Mouse (Mus musculus): ENCODE measurements at regions not wholly inside any gene's neighbourhood (a gene's known extent, or its start where the extent isn't known, plus 50 kb on each side); places are given as distances from the start of the nearest gene placed in this dataset.

DNA sequence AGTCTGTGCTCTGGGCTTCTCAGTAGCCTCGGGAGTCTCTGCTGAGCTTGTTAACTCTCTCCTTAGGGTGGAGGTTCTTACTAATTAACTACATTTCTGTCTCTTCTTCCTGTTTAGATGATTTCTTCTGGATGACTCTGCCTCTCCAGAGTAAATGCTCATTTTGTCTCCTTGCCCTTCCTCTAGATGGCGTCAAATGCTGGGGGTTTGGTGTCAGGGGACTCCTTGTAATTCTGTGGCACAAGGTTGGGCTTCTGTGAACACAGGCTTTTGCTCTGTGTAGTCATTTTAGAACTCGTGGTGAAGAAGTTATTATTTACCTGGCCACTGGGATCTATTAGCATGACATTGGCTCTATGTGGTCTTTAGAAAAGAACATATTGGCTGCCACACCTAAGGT lies 298.4 kb downstream of the Ndfip2 start:
- DNase-seq: no peak

DNA sequence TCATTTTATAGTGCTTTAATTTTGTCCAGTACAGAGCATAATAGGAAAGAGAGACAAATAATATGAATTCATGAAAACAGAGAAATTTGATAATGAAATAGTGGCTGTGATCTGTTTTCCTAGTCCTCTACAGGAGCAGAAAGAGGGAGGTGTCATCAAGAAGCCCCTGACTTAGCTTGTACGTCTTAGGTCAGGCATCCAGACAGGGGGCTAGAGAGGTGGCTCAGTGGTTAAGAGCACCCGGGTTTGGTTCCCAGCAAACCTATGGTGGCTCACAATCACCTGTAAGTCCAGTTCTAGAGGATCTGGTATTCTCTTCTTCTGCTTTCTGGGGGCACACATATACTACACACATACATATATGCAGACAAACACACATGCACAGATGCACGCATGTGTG lies 285.7 kb downstream of the Ndfip2 start:
- no peak for DNase-seq

DNA sequence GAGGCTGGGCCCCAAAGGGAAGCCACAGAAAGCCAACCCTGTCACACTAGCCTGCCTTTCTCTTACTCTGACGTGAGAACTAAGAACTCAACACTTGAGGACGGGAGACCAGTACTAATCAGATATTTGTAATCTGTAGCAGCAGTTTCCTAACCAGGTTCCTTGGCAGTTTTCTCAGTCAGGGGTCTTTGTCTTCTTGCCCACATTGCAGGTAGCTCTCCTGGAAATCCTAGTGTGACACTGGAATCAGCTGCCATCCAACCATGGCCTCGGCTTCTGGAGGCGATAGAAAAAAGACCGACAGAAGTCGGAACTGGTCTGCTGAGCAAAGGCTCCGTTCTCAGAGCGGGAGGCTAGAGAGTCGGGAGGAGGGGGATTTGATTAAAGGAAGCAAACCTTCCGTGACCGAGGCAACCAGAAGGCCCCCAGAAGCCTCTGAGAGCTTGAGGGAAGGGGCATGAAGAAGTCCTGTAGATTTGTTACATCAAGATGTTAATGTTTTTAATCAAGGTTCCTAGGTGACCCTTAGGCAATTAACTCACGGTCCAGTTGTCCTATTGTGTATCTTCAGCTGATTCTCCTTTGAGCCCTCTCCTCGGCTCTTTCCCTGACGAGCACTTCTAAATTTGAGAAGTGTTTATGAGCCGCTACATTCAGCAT lies 284.2 kb downstream of the Ndfip2 start:
- no peak for DNase-seq

DNA sequence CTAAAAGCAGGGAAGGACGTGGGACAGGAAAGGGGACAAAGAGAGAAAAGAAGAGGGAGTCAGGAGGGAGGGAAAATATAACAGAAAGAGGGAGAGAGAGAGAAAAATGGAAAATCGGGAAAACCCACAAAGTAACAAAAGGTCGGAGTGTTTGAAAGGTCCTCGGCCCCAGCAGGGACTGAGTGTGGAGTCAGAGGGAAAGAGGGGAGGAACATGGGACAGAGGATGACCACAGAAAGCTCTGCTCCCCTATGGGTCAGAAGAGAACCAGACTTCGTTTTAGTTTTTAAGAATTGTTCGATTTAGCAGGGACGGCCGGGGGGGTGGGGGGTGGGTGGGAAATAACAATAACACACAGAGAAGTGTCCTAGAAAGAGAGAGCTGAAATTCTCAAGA lies 283.7 kb downstream of the Ndfip2 start:
- no peak for DNase-seq

DNA sequence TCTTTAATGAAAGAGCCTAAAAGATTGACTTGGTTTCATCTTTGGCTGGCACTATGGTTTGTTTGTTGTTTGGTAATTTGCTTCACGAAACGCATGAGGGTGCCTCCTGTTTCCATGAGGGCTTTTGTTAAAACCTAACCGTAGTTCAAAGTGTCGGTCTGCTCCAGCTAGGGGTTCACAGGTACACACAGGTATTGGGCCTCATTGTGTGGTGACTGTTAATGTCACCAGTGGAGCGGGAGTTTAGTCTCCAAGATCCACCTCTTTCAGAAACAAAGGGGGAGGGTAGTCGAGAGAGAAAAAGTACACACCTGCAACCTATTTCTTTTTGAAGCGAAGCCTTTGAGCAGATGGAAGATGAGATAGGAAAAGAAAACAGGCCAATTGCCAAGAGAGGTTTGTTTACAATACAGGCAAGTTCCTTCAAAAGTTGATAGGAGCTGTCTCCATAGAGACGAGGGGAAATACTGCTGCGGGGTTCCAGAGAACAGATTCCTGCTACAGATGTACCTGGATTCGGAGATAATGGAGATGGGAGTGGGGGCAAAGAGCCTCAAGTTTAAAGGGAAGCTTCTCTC lies 273.9 kb downstream of the Ndfip2 start:
- DNase-seq: no peak

DNA sequence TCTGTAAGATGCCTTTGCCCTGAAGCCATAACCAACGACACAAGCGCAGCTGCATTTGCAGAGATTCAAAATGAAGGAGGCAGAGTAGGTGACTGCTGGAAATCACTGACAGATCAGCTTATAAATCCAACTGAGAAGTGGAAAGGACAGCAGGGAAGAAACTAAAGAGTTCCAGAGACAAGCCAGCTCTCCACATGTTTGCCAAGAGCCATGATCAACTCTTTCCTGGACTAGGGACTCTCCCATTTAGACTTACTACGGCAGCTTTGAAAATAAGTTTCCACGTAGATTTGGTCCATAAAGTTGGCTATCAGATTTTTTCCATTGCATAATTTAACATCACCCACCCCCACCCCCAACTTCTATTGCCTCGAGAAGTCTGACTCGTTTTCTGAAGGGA lies 269.7 kb downstream of the Ndfip2 start:
- DNase-seq: no peak

DNA sequence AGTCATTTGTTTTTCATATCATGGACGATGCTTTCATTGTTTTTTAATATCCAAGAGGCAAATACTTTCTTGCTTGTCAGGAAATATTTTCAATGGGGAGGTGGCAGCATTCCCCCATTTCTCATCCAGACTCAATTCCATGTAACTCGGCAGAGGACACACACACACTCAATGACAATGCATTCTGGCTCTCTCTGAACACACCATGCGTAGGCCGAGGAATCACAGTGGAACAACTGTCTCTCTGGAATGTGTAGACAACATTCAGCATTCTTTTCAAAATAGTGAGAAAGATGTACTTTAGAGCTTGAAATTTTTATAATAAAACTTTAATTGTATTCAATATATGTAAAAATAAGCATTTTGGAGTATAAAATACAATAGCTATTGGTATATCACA lies 265.5 kb downstream of the Ndfip2 start:
- no peak for DNase-seq

DNA sequence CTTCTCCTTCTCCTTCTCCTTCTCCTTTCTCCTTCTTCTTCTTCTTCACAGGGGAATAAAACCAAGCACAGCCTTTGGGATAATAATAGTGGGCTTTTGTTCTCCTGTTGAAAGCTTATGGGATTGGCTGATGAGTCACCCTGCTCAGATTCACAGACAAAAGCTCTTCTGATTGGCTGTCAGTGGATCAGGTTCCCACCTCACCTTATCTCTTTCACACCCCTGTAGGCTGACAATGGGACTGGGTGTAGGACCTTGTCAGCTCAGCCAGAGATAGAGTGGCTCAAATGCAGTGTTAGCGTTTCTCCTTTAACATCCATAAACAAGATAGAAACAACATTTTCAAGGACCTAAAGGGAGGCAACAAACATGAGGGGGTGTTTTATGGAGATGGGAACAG lies 263.9 kb downstream of the Ndfip2 start:
- DNase-seq: no peak

DNA sequence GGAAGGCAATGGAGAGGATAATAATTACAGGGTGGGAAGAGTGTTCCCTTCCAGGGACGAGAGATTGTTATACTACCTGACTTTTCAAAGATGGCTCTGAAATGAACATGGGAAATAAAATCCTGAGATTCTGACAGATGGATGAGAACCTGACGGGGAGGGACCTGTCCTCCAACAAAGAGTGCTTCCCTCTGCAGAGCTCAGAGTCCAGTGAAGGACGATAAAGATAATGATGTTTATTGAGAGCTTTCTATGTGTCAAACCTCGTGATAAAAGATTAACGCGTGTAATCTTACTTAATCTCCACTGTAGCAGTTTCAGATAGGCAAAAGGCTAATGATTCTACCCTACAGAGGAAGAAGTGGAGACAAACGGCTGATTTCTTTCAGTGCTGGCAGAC lies 260.3 kb downstream of the Ndfip2 start:
- DNase-seq: no peak

DNA sequence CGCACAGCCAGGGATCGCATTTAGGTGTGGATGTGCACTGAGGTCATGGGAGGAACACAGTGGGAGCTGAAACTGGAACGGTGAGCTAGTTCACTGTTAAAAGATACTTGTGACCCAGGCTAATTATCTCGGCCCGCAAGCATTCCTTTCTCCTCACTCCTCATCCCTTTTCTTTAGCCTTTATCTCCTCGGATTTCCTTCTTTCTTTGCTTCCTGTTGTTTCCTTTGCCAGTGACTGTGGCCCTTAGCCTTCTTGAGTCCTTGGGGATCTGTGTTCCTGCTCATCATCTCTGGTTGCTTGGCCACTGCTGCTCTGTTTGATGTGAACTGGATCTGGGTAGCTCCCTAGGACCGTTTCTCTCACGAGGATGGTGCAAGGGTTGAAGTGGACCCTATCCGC lies 256.0 kb downstream of the Ndfip2 start:
- DNase-seq: no peak

DNA sequence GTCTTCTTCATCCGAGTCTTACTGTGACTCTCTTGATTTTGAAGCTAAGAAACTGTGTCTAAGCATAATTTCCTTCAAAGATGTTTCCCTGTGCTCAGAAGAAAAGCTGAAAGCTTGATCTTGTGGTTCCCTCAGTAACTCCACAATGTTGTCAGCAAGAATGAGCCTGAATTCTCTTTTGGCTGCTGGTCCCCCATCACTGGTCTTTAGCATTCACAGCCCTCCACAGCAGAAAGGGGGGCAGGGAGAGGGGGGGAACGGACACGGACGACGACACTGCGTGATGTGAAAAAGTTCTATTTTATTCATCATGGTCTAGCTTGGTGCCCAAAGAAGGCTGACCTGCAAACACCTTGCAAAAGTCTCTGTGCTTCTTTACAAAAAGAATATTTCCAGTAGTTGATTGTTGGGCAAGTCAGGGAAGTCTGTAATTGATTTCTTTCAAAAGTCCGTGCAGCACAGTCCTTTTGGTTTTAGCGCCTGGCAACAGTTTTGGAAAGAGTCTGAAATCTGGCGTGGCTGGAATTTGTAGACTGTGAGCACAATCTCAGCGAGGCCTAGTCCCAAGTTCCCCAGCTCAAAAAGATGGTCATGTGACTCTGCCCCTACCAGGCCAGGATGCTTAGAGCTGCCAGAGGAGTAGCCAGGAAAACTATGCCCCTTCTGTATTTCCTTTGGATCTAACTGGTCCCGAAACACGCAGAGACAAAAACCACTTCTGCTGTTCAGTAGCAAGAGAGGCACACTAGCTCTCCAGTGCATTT lies 254.7 kb downstream of the Ndfip2 start:
- no peak for DNase-seq

DNA sequence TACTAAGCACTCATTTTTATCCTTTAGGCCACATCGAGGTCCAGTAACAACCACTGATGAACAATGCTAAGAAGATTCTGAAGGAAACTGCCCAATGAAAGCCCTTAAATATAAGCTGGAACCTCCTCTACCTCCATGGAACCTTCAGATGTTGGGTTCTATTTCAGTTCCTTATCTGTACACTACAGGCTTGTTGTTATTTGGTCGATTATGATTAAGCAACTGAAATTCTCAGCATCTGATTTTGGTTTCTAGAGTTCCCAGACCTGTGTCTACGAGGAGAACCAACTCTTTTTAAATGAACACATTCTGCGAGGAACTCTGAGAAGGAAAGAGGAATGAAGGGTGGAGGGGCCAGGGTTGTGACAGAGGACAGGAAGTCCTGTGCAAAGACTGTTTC lies 253.5 kb downstream of the Ndfip2 start:
- DNase-seq: no peak

DNA sequence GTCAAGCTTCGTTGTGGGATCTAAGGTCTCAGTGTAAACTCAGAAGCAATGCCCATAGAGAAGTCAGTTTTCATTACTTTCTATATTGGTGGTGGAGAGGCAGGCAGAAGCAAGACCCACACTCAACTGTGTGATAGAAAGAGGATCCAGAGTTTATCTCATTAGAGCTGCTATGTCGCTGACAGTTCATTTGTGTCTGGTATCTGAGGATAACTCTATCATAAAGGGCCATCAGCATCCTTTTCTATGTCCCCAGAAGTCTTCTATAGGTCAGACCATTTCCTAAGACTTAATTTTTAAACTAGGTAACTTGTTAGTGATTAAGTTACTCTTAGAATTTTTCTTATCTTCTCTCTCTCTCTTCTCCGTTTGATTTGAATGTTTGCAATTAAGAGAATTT lies 252.8 kb downstream of the Ndfip2 start:
- DNase-seq: no peak

DNA sequence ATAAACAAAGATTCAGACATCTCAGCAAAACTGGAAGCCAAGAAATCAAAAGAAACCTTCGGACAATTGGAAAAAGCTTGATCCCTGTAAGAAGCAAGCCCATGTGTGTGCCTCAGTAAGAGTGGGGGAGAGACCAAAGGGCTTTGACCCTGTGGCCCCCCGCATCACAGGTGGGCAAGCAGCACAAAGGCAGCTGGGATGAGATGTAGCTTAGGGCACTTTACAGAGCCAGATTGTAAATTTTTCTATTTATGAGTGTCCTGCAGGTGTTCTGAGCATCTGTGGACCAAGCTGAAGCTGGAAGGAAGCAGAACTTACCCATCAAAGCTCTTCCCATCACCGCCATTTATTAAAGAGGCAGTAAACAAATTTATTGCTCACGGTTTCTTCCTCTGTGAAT lies 246.9 kb downstream of the Ndfip2 start:
- DNase-seq: no peak

DNA sequence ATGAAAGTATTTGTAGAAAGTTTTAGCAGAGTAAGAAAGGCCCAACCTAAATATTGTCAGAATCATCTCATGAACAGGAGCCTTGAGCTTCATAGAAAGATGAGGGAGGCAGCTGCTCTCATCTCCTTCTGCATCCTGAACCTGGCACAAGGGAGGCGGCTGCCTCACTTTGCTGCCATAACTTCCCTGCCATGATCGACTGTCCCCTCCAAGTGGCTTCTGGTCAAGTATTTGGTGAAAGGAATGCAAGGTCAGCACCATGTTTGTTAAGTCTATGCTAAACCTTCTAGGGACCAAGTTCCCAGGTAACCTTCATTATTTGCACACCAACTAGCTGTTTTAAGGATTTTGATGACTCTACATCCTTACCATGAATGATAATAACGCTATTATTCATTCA lies 246.0 kb downstream of the Ndfip2 start:
- no peak for DNase-seq

DNA sequence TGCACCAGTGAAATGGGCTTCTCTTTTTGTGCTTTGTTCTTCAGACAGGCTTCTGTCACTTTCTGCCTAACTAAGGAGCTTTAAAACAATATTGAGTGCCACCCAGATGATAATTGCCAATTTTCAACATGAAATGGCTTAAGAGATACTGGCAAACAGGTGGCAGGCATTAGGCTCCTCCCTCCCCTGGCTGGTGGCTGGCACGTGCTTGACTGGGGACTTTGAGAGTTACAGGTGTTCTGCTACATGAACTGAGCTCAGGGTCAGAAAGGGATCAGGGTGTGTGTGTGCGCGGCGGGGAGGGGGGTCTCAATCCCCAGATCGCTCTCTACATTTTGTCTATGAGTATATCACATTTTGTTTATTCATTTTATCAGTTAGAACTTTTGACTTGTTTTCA lies 245.4 kb downstream of the Ndfip2 start:
- no peak for DNase-seq

DNA sequence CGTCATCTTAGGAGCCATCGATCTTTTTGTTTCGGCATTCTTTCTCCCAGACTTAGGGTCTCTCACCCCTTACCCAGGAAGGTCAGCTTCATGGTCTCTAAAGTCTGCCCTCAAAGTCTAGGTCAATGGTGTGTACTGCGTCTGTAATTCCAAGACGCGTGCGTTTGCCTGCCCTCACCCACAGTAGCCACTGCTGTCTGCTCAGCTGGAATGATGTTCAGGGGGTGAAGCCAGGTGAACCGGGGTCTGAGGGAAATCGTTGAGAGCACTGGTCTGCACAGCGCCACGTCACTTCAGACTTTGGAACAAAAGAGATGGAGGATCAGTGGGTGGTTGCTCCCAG lies 244.2 kb downstream of the Ndfip2 start:
- DNase-seq: no peak

DNA sequence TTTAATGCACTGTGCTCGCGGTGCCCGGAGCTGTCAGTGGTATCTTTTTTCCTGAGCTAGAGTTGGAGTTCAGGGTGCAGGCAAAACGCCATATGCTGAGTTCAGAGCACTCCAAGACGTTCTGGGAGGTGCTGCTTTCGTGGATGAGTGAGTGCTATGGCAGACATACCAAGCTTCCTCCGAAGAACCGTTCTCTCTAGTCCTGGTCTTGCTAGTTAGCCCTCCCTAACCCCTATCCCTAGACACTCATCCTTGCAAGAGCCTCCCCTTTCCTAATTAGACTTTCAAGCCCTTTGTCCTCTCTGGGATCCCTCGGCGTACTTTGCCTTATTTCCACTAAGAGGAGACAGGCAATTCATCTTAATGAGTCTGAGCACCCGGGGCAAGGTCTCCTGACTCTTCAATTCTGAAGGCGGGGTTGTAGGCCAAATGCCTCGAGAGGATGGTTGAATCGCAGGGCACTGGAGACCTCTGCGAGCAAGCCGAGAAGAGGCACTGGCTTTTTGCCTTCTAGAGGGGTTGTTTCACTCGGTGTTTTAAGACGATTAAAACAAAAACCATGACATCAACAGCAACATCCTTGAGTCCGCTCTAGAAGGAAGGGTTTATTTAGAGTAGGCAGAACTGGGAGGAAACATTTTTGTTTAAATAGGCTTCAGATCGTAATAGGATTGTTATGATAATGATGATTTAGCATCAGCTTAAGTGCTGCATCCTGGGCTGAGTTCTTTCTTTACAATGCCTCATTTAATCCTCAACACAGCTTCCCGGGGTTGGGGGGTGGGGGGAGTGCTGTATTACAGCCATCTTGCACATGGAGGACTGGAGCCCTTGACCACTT lies 243.6 kb downstream of the Ndfip2 start:
- no peak for DNase-seq

DNA sequence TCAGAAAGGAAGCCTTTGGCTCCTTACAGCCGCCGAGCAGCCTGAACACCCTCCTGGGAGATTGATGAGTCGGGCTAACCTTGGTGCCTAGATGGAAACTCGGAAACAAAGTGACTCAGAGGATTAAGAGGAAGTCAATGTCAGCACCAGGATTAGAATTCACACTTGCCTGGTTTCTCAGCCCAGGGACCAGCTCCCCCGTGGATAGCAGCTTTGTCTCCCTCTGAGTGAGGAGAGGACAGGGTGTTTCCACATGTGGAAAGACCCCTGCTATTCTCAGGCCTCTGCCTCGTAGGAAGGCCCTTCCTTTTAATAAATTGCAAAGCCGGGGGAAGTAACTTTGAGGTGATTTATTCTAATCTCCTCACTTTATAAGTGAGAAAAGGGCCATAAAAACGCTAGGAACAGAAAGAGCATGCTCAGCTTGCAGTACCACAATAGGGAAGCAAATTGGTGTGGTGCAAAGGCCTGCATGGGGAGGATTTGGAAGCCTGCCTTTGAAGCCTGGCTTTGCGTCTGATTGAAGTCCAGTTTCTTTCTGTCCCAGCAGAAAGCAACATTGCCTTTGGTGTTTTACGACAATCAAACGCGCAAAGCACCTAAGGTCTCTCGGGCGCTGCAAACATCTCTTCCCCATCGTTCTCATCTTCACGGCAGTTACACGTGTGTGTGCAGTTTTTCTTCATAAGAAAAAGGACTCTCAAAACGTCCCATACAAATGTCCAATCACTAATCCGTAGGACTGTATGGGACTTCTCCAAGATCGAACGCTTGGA lies 242.8 kb downstream of the Ndfip2 start:
- no peak for DNase-seq

DNA sequence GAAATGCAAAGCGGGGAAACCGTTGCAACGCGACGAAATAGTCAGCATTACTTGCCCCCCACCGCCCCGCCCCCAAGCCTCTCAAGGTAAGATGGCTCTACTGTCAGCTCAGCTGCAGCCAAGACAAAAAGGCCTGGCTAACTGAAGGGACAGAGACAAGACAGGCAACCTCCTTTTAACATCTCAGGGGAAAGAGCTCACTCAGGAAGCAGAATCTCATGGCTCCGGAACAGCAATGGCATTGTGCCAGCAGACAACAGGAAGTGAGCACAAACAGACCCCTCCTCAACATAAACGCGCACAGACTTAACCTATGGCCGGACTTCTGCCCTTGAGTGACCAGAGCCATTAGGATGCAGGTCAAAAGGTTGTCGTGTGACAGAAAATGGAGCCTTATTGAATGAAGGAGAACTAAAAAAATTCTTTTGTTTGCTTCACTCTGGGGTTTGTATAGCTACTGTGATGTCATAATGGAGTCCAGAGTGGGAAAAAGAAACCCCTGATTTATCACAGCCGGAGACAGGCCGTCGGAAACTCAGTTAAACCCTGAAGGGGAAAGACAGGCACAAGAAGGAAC lies 241.0 kb downstream of the Ndfip2 start:
- peak; percentile 23 for DNase-seq

DNA sequence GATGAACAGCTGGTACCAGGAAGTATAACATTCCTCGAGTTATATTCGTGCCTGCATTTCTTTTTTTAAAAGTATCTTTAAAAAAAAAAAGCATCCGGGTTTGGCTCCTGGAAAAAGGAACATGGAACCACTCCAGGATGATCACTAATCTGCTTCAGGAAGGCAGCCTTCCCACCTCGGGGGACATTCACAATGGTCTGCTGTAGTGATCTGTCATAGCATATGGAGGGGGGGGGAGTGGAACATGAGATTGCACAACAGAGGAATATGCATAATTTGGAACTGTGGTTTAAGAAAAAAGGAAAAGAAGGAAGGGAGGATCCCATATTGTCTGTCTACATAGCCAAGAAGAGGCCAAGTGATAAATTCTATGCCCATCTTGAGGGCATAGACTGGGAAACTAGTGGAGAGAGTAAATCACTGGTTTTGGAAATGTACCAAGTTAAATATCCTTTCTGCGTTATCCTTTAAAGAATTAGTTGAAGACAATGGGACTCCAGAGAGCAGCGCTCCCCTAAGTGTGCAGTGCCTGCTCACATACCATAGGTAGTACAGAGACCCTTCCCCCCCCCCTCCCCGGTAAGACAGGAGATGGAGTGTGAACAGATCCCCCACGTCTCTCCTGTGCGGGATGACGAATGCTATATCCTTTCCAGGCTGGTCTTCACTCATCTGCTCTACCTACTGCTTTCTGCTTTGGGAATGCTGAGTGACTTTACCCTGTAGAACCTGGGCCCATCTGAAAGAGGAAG lies 240.0 kb downstream of the Ndfip2 start:
- DNase-seq: no peak

DNA sequence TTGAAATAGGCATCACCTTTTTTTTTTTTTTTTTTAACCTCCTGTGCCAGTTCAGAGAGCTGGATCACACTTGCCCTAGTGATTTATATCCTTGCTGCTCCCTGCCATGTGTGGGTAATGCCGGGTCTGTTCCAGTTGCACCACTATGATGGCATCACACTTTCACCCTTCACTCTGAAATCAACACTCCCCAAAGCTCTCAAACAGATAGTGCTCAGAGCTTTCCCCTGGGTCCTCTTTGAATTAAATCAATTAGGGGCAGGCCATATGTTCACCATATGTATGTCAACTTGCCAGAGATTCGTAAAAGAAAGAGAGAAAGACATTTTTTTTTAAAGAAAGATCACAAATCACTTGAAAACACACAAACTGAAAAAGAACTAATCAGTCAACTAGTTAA lies 236.8 kb downstream of the Ndfip2 start:
- DNase-seq: no peak

Measured in liver (tissue).